Mouse (Mus musculus) liver, postnatal 0 days (tissue): ENCODE measurements around the gene H6pd. TPM values are rescaled to one million over a fixed set of nuclear protein-coding genes. Genes with fewer than 3 reads are reported as not detected.

ENCODE experiments used
- ATAC-seq: fragments of 200-750 bp; cut with Nextera tagmentation; 2 replicates; pipeline ENCODE4 v1.8.0; 2017; ENCODE audit warnings: mild to moderate bottlenecking, moderate library complexity
- DNase-seq: peaks from one replicate; pipeline ENCODE4 v3.0.0-alpha.2; 2016
- H3K27ac ChIP-seq: fragments of 300-500 bp; sonication (generic); 2 replicates; pipeline ENCODE4 v1.5.1; 2014; ENCODE audit warnings: antibody characterized with exemption, moderate library complexity, mild to moderate bottlenecking, low read depth
- H3K27me3 ChIP-seq: fragments of 300-500 bp; sonication (generic); 2 replicates; pipeline ENCODE4 v1.6.1; 2014; ENCODE audit warnings: low read length, control low read depth, mixed read lengths; ENCODE audit not compliant: insufficient read depth
- H3K36me3 ChIP-seq: fragments of 300-500 bp; sonication (generic); replicated peaks from 2 replicates; pipeline ENCODE4 v1.6.1; 2014; ENCODE audit warnings: mild to moderate bottlenecking, control low read depth, low read length, moderate library complexity, mixed read lengths; ENCODE audit not compliant: insufficient read depth
- H3K4me1 ChIP-seq: fragments of 300-500 bp; sonication (generic); 2 replicates; pipeline ENCODE4 v1.6.1; 2014; ENCODE audit warnings: antibody characterized with exemption, mild to moderate bottlenecking, control low read depth; ENCODE audit not compliant: insufficient read depth
- H3K4me2 ChIP-seq: fragments of 300-500 bp; sonication (generic); 2 replicates; pipeline ENCODE4 v1.6.1; 2014; ENCODE audit warnings: low read depth, mild to moderate bottlenecking, low read length, moderate library complexity, mixed read lengths
- H3K4me3 ChIP-seq: fragments of 300-500 bp; sonication (generic); 2 replicates; pipeline ENCODE4 v1.5.1; 2014; ENCODE audit warnings: low read depth, low read length
- H3K9ac ChIP-seq: fragments of 300-500 bp; sonication (generic); replicated peaks from 2 replicates; pipeline ENCODE4 v1.6.1; 2014; ENCODE audit warnings: mild to moderate bottlenecking, moderate library complexity
- H3K9me3 ChIP-seq: fragments of 300-500 bp; sonication (generic); 2 replicates; pipeline ENCODE4 v1.6.1; 2016; ENCODE audit warnings: mild to moderate bottlenecking, control low read depth, low read length, mixed read lengths
- CTCF ChIP-seq: sonication (generic); IDR thresholded peaks from 2 replicates; pipeline ENCODE4 v1.5.1; 2016; ENCODE audit warnings: antibody characterized with exemption, low read depth
- EP300 ChIP-seq: IDR thresholded peaks from 2 replicates; pipeline ENCODE4 v1.6.1; 2016; ENCODE audit warnings: antibody characterized with exemption, low read depth, mild to moderate bottlenecking
- WGBS: fragments of 180-500 bp; shearing (Covaris S2); extraction: QIAGEN DNeasy Blood & Tissue Kit; methylation state at CpG from one replicate; pipeline ENCODE4 v1.1.7; 2014; ENCODE audit not compliant: insufficient replicate concordance; 5-methylcytosine and 5-hydroxymethylcytosine counted together
- polyA plus RNA-seq: library from polyadenylated mRNA; unstranded; fragments of >200 nt; fragmentation: Nextera tagmentation; extraction: Ambion mirVana; gene quantifications from 2 replicates; pipeline ENCODE4 v1.2.1, GENCODE M21; 2015

H6pd gene
- polyA plus RNA-seq, 1 experiment from 2014 or later = 36.5 TPM

DNA sequence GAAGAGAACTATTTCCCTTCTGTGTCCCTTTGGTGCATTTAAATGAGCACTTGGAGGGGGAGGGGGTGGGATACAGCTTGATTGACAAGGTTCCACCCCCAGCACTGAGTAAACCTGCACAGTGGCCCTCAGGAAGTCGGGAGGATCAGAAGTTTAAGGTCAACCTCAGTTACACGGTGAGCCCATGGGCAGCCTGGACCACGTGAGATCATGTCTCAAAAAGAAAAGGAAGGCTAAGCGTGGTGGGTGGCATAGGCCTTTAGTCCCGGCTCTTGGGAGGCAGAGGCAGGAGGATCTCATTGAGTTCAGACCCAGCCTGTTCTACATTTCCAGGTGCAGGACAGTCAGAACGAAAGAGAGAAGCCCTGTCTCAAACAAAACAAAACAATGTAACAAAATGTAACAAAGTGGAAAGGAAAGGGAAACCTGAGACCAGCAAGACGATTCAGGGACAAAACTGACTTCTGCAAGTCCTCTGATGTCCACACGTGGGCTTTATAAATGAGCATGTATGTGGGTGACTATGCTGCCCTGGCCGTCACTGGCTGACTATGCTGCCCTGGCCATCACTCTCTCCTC, 31.3 kb upstream of the H6pd start:
- no peak for ATAC-seq
- H3K9ac ChIP-seq = no peak overlapping the region
- H3K9me3 ChIP-seq = no peaks in the 10 kb centered on the region
- TF ChIP-seq CTCF (no peak), EP300 (no peak)
- H3K27me3 ChIP-seq = peaks cover 5% of the 10 kb centered on the region
- WGBS = 70% methylated on average over 9 of the region's 9 CpGs
- no peaks in the 10 kb centered on the region for H3K36me3 ChIP-seq
- no peak overlapping the region for H3K4me3 ChIP-seq
- no peak overlapping the region for H3K4me2 ChIP-seq
- peaks cover 4% of the 10 kb centered on the region; the same call in 1 of the 2 replicates for H3K4me1 ChIP-seq
- no peak for DNase-seq
- no peak overlapping the region for H3K27ac ChIP-seq

DNA sequence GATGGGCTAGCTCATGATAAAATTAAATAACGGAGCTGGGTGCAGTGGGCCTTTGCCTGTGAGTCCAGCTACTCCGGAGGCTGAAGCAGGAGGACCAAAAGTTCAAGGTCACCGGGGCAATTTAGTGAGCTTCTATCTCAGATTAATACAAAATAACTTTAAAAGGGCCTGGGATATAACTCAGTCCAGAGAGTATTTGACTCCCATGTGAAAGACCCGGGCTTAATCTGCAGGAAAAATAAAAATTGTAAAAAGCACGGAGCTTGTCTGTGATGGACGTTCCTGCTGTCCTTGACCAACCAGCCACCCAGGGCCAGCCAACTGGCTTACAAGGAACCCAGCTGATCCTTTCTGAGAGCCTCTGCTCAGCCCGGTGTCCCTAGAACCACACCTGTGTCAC, 29.7 kb upstream of the H6pd start:
- H3K4me2 ChIP-seq = no peak overlapping the region
- peaks cover 4% of the 10 kb centered on the region; the same call in 1 of the 2 replicates for H3K4me1 ChIP-seq
- DNase-seq = no peak
- H3K4me3 ChIP-seq = no peak overlapping the region
- 76% methylated on average over 7 of the region's 7 CpGs for WGBS
- H3K27ac ChIP-seq = no peak overlapping the region
- peaks cover 20% of the 10 kb centered on the region for H3K27me3 ChIP-seq
- no peaks in the 10 kb centered on the region for H3K36me3 ChIP-seq
- no peak overlapping the region for H3K9ac ChIP-seq
- ATAC-seq = no peak
- H3K9me3 ChIP-seq = no peaks in the 10 kb centered on the region
- no peak for TF ChIP-seq CTCF
- no peak for TF ChIP-seq EP300

DNA sequence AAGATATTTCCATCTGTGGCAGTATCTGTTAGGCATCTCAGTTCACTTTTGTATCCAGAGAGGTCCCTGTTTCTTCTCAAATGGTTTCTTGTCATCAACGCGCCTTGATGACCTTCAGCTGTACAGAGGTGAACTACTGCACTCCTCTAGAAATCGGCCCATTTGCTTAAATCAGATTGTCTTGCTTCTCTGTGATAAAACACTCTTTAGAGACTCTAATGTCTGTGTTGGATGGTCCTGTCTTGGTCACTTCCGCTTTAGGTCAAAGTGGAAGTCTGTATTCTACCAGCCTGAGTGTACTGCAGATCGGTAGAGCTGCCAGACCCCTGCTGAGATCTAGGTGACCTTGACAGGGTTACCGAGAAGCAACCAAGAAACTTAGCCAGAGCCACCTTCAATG, 27.3 kb upstream of the H6pd start:
- Histone ChIP-seq H3K27ac (no peak overlapping the region), H3K4me2 (no peak overlapping the region), H3K9ac (no peak overlapping the region), H3K4me3 (no peak overlapping the region), H3K27me3 (peaks cover 44% of the 10 kb centered on the region), H3K36me3 (no peaks in the 10 kb centered on the region), H3K9me3 (no peaks in the 10 kb centered on the region), H3K4me1 (peaks cover 6% of the 10 kb centered on the region)
- WGBS = 65% methylated on average over 6 of the region's 6 CpGs
- TF ChIP-seq CTCF = no peak
- no peak for TF ChIP-seq EP300
- ATAC-seq = no peak
- no peak for DNase-seq

DNA sequence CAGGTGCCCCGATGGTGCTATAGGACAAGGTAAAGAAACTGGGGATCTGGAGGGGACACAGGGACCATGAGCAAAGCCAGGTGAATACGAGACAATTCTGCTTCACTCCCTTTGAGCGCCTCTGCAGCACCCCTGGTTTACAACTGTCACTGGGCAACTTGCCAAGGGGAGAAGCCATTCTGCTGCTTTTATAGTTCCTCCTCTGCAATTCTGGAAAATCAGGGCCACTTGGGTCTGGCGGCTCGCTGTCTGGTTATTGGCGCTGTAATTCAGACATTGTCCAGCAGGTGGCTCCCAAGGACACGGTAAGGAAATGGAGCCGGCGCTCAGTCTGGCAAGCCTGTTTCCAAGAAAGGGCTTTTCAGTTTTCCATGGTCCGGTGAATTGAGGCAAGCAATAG, 26.5 kb upstream of the H6pd start:
- peak; percentile 95 for TF ChIP-seq CTCF
- no peak for TF ChIP-seq EP300
- 12% methylated on average over 10 of the region's 10 CpGs for WGBS
- Histone ChIP-seq H3K9me3 (no peaks in the 10 kb centered on the region), H3K9ac (no peak overlapping the region), H3K4me2 (no peak overlapping the region), H3K4me1 (peaks cover 14% of the 10 kb centered on the region), H3K27me3 (peaks cover 51% of the 10 kb centered on the region), H3K27ac (no peak overlapping the region), H3K4me3 (no peak overlapping the region), H3K36me3 (no peaks in the 10 kb centered on the region)
- ATAC-seq (peak; percentile 50; the same call in 1 of the 2 replicates), DNase-seq (peak; percentile 88)

DNA sequence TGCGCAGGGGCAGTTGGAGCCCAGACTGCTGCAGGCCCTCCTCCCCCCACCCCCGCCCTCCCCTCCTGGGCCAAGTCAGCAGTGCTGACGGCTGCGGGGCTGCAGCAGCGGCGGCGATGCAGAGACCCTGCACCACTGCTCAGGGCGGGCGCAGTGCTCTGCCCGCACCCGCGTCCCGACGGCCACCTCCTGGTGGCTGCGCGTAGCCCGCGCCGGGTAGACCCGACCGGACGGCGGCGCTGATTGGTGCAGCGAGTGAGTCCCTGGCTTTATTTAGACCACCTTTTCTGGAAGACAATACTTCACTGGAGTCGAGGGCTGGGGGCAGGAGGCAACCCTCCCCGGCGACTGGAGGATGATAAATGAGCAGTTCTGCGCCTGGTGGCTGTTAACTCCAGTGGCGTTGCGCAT, 24.4 kb upstream of the H6pd start:
- ATAC-seq (no peak), DNase-seq (no peak)
- WGBS = 4% methylated on average over 31 of the region's 31 CpGs
- Histone ChIP-seq H3K4me2 (no peak overlapping the region), H3K9ac (no peak overlapping the region), H3K4me1 (peaks cover 14% of the 10 kb centered on the region), H3K27me3 (peaks cover 68% of the 10 kb centered on the region), H3K36me3 (no peaks in the 10 kb centered on the region), H3K9me3 (no peaks in the 10 kb centered on the region), H3K27ac (no peak overlapping the region), H3K4me3 (no peak overlapping the region)
- TF ChIP-seq CTCF (peak; percentile 10; the same call in 1 of the 2 replicates), EP300 (no peak)

DNA sequence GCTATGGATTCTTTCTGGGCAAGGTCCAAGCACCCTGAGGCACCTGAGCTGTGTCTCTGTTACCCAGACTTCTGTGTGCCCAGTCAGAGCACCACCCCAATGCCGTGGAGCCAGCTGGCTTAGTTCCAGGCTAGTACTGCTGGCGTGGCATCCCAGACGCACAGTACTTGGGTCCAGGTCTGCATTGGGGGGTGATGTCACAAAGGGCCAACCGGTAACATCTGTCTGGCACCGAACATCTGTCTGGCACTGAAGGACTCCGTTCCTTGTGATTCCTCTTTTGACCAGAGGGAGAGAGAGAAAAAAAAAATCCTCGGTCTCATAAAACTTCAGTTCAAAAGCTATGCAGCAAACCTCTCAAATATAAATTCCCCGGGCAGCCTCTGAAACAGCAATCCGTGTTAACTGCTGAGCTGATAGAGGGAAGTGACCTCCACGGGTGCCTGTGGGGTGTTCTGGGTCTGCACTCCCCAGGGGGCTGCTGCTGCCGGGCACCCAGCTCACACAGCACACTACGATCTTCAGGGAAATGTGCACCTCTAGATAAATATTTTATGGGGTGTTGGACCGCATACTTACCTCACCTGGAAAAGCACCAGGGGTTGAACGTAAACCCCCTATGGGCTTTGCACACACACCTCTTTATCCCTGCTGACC, 22.5 kb upstream of the H6pd start:
- peak overlapping the region; percentile 92 for H3K4me2 ChIP-seq
- 22% methylated on average over 14 of the region's 14 CpGs for WGBS
- peak; percentile 31 for DNase-seq
- ATAC-seq = 0 out of 2 replicates have a peak, but pooled peaks have one; percentile 14
- no peak overlapping the region for H3K27ac ChIP-seq
- H3K9me3 ChIP-seq = no peaks in the 10 kb centered on the region
- no peaks in the 10 kb centered on the region for H3K36me3 ChIP-seq
- H3K4me1 ChIP-seq = peaks cover 10% of the 10 kb centered on the region
- no peak overlapping the region for H3K9ac ChIP-seq
- H3K27me3 ChIP-seq = peaks cover 74% of the 10 kb centered on the region
- H3K4me3 ChIP-seq = peak overlapping the region; percentile 57
- TF ChIP-seq CTCF (no peak), EP300 (no peak)
